Mouse (Mus musculus): ENCODE measurements at regions not wholly inside any gene's neighbourhood (a gene's known extent, or its start where the extent isn't known, plus 50 kb on each side); places are given as distances from the start of the nearest gene placed in this dataset.
A peak's percentile ranks its signal among the peaks of the same experiment; 100 is the strongest.

- Histone ChIP-seq H3K36me3 (no peaks in the 10 kb centered on the region), H3K27ac (no peak overlapping the region), H3K4me3 (no peak overlapping the region), H3K4me1 (no peaks in the 10 kb centered on the region), H3K9ac (no peak overlapping the region), H3K9me3 (no peaks in the 10 kb centered on the region; the same call in 1 of the 2 replicates), H3K27me3 (no peaks in the 10 kb centered on the region), H3K4me2 (replicated peaks) (no peak overlapping the region)
- 37% methylated on average over 10 of the region's 10 CpGs for WGBS
- no peak for ATAC-seq (ENCODE audit: low FRiP score, low read depth)
These were observed 131.9 kb upstream of the Tmem72 start for GRCm38 (mm10) chr6:116848538-116849093.

- Histone ChIP-seq H3K4me2 (replicated peaks) (no peak overlapping the region), H3K9me3 (no peaks in the 10 kb centered on the region; the same call in 1 of the 2 replicates), H3K27ac (no peak overlapping the region), H3K9ac (no peak overlapping the region), H3K4me1 (peaks cover 26% of the 10 kb centered on the region), H3K36me3 (no peaks in the 10 kb centered on the region), H3K27me3 (peaks cover 9% of the 10 kb centered on the region; the same call in 1 of the 2 replicates), H3K4me3 (no peak overlapping the region)
- 63% methylated on average over 6 of the region's 6 CpGs for WGBS
- no peak for ATAC-seq (ENCODE audit: low FRiP score, low read depth)
These were observed 137.3 kb upstream of the Tmem72 start for GRCm38 (mm10) chr6:116854029-116854428.

GRCm38 (mm10) chr6:116856093-116856492 lies 139.4 kb upstream of the Tmem72 start:
- no peaks in the 10 kb centered on the region for H3K9me3 ChIP-seq
- H3K4me3 ChIP-seq = no peak overlapping the region
- H3K4me1 ChIP-seq = peaks cover 26% of the 10 kb centered on the region
- 78% methylated on average over 2 of the region's 2 CpGs for WGBS
- H3K9ac ChIP-seq = no peak overlapping the region
- peaks cover 9% of the 10 kb centered on the region; the same call in 1 of the 2 replicates for H3K27me3 ChIP-seq
- no peak for ATAC-seq (ENCODE audit: low FRiP score, low read depth)
- no peak overlapping the region for H3K4me2 ChIP-seq (replicated peaks)
- H3K36me3 ChIP-seq = no peaks in the 10 kb centered on the region
- no peak overlapping the region for H3K27ac ChIP-seq

- peak; percentile 92 for ATAC-seq (ENCODE audit: low FRiP score, low read depth)
- 23% methylated on average over 1 of the region's 1 CpGs for WGBS
- H3K27ac ChIP-seq = peak overlapping the region; percentile 45; the same call in 1 of the 2 replicates
- H3K36me3 ChIP-seq = no peaks in the 10 kb centered on the region
- no peak overlapping the region for H3K9ac ChIP-seq
- H3K27me3 ChIP-seq = peaks cover 11% of the 10 kb centered on the region; the same call in 1 of the 2 replicates
- no peaks in the 10 kb centered on the region for H3K9me3 ChIP-seq
- H3K4me3 ChIP-seq = no peak overlapping the region
- H3K4me1 ChIP-seq = peaks cover 26% of the 10 kb centered on the region
- 0 out of 2 replicates have a peak overlapping the region, but pooled peaks have one; percentile 16 for H3K4me2 ChIP-seq (replicated peaks)
These were observed 140.3 kb upstream of the Tmem72 start for GRCm38 (mm10) chr6:116856917-116857491.

GRCm38 (mm10) chr6:116863130-116863529 lies 146.4 kb upstream of the Tmem72 start:
- ATAC-seq (ENCODE audit: low FRiP score, low read depth) = no peak
- no peak overlapping the region for H3K4me2 ChIP-seq (replicated peaks)
- 62% methylated on average over 2 of the region's 2 CpGs for WGBS

GRCm38 (mm10) chr6:116863626-116864025 lies 146.9 kb upstream of the Tmem72 start:
- Histone ChIP-seq H3K9me3 (no peaks in the 10 kb centered on the region), H3K27ac (no peak overlapping the region), H3K27me3 (peaks cover 2% of the 10 kb centered on the region; the same call in 1 of the 2 replicates), H3K4me3 (no peak overlapping the region), H3K9ac (no peak overlapping the region), H3K4me2 (replicated peaks) (no peak overlapping the region), H3K36me3 (no peaks in the 10 kb centered on the region), H3K4me1 (no peaks in the 10 kb centered on the region)
- WGBS = 80% methylated on average over 2 of the region's 2 CpGs
- ATAC-seq (ENCODE audit: low FRiP score, low read depth) = no peak

More at GRCm38 (mm10) chr6:116863130-116863529, 146.4 kb upstream of the Tmem72 start:
- no peak overlapping the region for H3K4me3 ChIP-seq
- no peaks in the 10 kb centered on the region for H3K36me3 ChIP-seq
- H3K9me3 ChIP-seq = no peaks in the 10 kb centered on the region
- peaks cover 3% of the 10 kb centered on the region; the same call in 1 of the 2 replicates for H3K4me1 ChIP-seq
- peaks cover 2% of the 10 kb centered on the region; the same call in 1 of the 2 replicates for H3K27me3 ChIP-seq
- no peak overlapping the region for H3K27ac ChIP-seq
- H3K9ac ChIP-seq = no peak overlapping the region

- H3K27me3 ChIP-seq = no peaks in the 10 kb centered on the region
- WGBS = 68% methylated on average over 8 of the region's 8 CpGs
- H3K4me3 ChIP-seq = no peak overlapping the region
- H3K9me3 ChIP-seq = no peaks in the 10 kb centered on the region
- H3K27ac ChIP-seq = no peak overlapping the region
- peaks cover 22% of the 10 kb centered on the region for H3K4me1 ChIP-seq
- ATAC-seq (ENCODE audit: low FRiP score, low read depth) = no peak
- no peaks in the 10 kb centered on the region for H3K36me3 ChIP-seq
- no peak overlapping the region for H3K4me2 ChIP-seq (replicated peaks)
- no peak overlapping the region for H3K9ac ChIP-seq
These were observed 176.6 kb upstream of the Tmem72 start for GRCm38 (mm10) chr6:116893299-116893698.

- no peak overlapping the region for H3K4me3 ChIP-seq
- H3K4me1 ChIP-seq = peaks cover 22% of the 10 kb centered on the region
- no peak for ATAC-seq (ENCODE audit: low FRiP score, low read depth)
- WGBS = 85% methylated on average over 5 of the region's 5 CpGs
- H3K9me3 ChIP-seq = no peaks in the 10 kb centered on the region
- H3K36me3 ChIP-seq = no peaks in the 10 kb centered on the region
- no peak overlapping the region for H3K27ac ChIP-seq
- H3K9ac ChIP-seq = no peak overlapping the region
- H3K4me2 ChIP-seq (replicated peaks) = no peak overlapping the region
- H3K27me3 ChIP-seq = no peaks in the 10 kb centered on the region
These were observed 177.5 kb upstream of the Tmem72 start for GRCm38 (mm10) chr6:116894252-116894651.

- Histone ChIP-seq H3K4me1 (peaks cover 22% of the 10 kb centered on the region), H3K9ac (no peak overlapping the region), H3K36me3 (no peaks in the 10 kb centered on the region), H3K27ac (peak overlapping the region; percentile 65; the same call in 1 of the 2 replicates), H3K4me3 (no peak overlapping the region), H3K9me3 (no peaks in the 10 kb centered on the region), H3K27me3 (no peaks in the 10 kb centered on the region), H3K4me2 (replicated peaks) (no peak overlapping the region)
- 39% methylated on average over 5 of the region's 5 CpGs for WGBS
- peak; percentile 44; the same call in 1 of the 2 replicates for ATAC-seq (ENCODE audit: low FRiP score, low read depth)
These were observed 178.4 kb upstream of the Tmem72 start for GRCm38 (mm10) chr6:116895114-116895513.

GRCm38 (mm10) chr6:116896132-116896630 lies 179.5 kb upstream of the Tmem72 start:
- no peak overlapping the region for H3K4me2 ChIP-seq (replicated peaks)
- H3K4me1 ChIP-seq = peaks cover 22% of the 10 kb centered on the region
- no peaks in the 10 kb centered on the region for H3K36me3 ChIP-seq
- ATAC-seq (ENCODE audit: low FRiP score, low read depth) = no peak
- H3K27ac ChIP-seq = no peak overlapping the region
- no peak overlapping the region for H3K9ac ChIP-seq
- no peak overlapping the region for H3K4me3 ChIP-seq
- 82% methylated on average over 4 of the region's 4 CpGs for WGBS
- no peaks in the 10 kb centered on the region for H3K27me3 ChIP-seq
- no peaks in the 10 kb centered on the region for H3K9me3 ChIP-seq

- Histone ChIP-seq H3K4me3 (no peak overlapping the region), H3K27me3 (no peaks in the 10 kb centered on the region), H3K36me3 (no peaks in the 10 kb centered on the region), H3K9me3 (no peaks in the 10 kb centered on the region), H3K4me1 (no peaks in the 10 kb centered on the region), H3K4me2 (replicated peaks) (no peak overlapping the region), H3K9ac (no peak overlapping the region), H3K27ac (no peak overlapping the region)
- WGBS = 56% methylated on average over 1 of the region's 1 CpGs
- ATAC-seq (ENCODE audit: low FRiP score, low read depth) = no peak
These were observed 185.1 kb upstream of the Tmem72 start for GRCm38 (mm10) chr6:116901816-116902215.

- no peak for ATAC-seq (ENCODE audit: low FRiP score, low read depth)
- H3K36me3 ChIP-seq = no peaks in the 10 kb centered on the region
These were observed 185.7 kb upstream of the Tmem72 start for GRCm38 (mm10) chr6:116902371-116902770.

More at GRCm38 (mm10) chr6:116902371-116902770, 185.7 kb upstream of the Tmem72 start:
- Histone ChIP-seq H3K27me3 (no peaks in the 10 kb centered on the region), H3K4me3 (no peak overlapping the region), H3K4me1 (no peaks in the 10 kb centered on the region), H3K9me3 (no peaks in the 10 kb centered on the region), H3K9ac (no peak overlapping the region), H3K4me2 (replicated peaks) (no peak overlapping the region), H3K27ac (no peak overlapping the region)
- 78% methylated on average over 3 of the region's 3 CpGs for WGBS

Measured in limb, embryonic 13.5 days (tissue).